Mouse (Mus musculus): ENCODE data around the gene Gm10309. TPM values are rescaled to one million over a fixed set of nuclear protein-coding genes. Genes with fewer than 3 reads are reported as not detected.

Gm10309 gene
- polyA plus RNA-seq, 1 experiment from 2014 or later: 0.19 TPM

DNA sequence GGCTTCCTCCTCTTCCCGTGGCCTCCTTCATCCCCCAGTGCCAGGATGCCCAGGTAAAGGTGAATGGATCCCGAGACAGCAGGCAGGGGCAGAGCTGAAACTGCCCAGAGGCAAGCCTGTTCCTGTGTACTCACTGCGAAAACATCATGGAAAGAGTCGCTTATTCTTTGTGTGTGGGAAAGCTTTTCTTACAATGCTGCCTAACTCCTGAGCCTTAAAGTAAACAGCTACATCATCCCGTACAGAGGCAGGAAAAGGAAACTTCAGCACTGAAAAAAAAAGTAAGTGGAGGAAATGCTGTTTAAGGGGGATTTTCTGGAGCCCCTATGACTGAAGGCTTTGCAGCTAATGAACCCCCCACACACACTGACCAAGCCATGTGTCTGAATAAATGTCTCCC, 1.8 kb upstream of the Gm10309 start:
- Histone ChIP-seq H3K27ac (replicated peaks) (peak overlapping the region; percentile 9; the same call in 1 of the 2 replicates), H3K36me3 (no peaks in the 10 kb centered on the region), H3K4me1 (peaks cover 14% of the 10 kb centered on the region), H3K4me3 (no peak overlapping the region), H3K9me3 (replicated peaks) (no peaks in the 10 kb centered on the region), H3K27me3 (ENCODE audit: low read depth, poor library complexity, severe bottlenecking) (no peaks in the 10 kb centered on the region)
- no peak for DNase-seq (ENCODE audit: low spot score)
- 70% methylated on average over 5 of the region's 5 CpGs for whole genome bisulfite sequencing

DNA sequence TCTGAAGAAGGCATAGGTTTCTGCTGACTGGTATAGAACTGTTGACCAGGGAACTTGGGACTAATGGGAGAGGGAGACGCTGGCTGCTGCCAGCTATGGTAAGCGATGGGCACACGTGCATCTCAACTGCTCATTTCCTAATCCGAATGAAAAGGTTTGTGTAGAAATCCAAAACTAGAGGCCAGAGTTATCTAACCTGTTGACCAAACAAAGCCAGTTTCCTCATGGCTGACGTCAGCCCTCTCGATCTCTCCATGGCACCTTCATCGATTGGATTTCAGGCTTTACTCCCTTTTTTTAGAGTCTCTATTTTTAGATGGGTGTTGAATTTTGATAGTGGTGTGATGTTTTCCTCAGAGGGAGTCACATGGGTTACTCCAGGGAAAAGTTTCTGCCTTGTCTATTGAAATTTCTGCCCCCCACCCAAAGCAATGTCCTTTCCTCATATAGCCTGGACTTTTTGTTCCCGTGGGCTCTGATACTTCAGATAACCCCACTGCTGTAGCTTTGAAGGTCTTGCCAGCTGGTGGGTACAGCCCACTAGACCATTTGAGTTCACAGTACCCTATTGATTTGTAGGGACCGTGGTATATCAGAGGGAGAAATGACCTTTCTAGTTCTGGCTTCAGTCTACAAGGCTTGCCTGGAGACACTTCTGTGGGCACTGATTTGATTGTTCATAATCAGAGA, 1.7 kb downstream of the Gm10309 start:
- WGBS: 97% methylated on average over 9 of the region's 9 CpGs
- H3K27ac ChIP-seq (replicated peaks): no peak overlapping the region
- no peaks in the 10 kb centered on the region for H3K36me3 ChIP-seq
- H3K4me1 ChIP-seq: peaks cover 14% of the 10 kb centered on the region
- H3K27me3 ChIP-seq (ENCODE audit: low read depth, poor library complexity, severe bottlenecking): no peaks in the 10 kb centered on the region
- no peak for DNase-seq (ENCODE audit: low spot score)
- H3K9me3 ChIP-seq (replicated peaks): no peaks in the 10 kb centered on the region
- no peak overlapping the region for H3K4me3 ChIP-seq

DNA sequence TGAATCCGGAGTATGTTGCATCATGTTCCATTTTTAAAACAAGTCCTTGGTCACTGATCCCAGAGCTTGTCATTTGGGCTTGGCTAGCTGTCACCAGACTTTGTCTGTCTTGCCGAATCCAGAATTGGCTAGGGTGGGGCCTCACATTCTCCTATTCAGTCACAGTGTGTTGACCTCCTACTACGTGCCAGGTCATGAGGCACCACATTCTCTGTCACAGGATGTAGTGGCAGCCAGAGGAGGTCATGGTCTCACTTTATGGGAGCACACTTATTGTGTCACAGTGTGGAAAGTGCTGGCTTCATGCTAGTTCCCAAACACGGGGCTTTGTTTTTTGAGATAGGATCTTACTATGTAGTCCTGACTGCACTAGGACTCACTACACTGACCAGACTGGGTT, 3.6 kb downstream of the Gm10309 start:
- H3K4me3 ChIP-seq: no peak overlapping the region
- DNase-seq (ENCODE audit: low spot score): no peak
- no peaks in the 10 kb centered on the region for H3K9me3 ChIP-seq (replicated peaks)
- no peak overlapping the region for H3K27ac ChIP-seq (replicated peaks)
- no peaks in the 10 kb centered on the region for H3K36me3 ChIP-seq
- WGBS: 89% methylated on average over 4 of the region's 4 CpGs
- H3K4me1 ChIP-seq: 0 out of 2 replicates have a peak, but pooled peaks cover under 1% of the 10 kb centered on the region
- H3K27me3 ChIP-seq (ENCODE audit: low read depth, poor library complexity, severe bottlenecking): no peaks in the 10 kb centered on the region

DNA sequence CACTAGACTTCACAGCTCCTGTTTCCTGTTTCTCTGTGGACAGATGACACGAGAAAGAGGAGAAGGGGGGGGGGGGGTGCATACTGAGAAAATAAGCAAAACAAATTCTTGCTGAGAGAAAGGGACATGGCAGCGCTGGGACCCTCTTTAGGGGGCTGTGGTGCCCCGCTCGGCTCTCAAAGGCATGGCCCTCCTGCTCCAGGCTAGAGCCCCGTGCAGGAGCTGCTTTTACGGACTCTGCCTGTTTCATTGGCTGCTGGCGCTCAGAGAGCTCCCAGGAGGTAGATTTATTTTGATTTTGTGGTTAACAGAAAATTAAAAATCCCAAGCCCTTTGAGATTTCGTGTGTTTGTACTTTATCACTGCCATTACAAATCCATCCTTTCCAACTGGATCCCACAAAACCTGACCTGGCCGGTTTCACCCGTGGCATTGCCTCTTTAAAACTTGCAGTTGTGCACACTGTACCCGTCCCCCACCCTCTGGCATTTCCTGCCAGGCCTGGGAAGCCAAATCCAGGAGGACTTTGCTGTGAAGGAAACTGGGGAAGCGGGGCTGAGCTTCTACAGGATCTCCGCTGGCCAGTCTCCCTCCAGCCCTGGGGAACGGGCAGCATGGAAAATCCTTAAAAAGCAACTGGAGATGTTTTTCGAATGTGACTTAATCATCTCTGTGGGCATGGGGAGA, 5.5 kb downstream of the Gm10309 start:
- H3K4me1 ChIP-seq: no peaks in the 10 kb centered on the region
- H3K27me3 ChIP-seq (ENCODE audit: low read depth, poor library complexity, severe bottlenecking): no peaks in the 10 kb centered on the region
- DNase-seq (ENCODE audit: low spot score): peak; percentile 18
- no peak overlapping the region; the same call in 1 of the 2 replicates for H3K27ac ChIP-seq (replicated peaks)
- no peak overlapping the region for H3K4me3 ChIP-seq
- WGBS: 74% methylated on average over 15 of the region's 15 CpGs
- no peaks in the 10 kb centered on the region for H3K9me3 ChIP-seq (replicated peaks)
- H3K36me3 ChIP-seq: no peaks in the 10 kb centered on the region

DNA sequence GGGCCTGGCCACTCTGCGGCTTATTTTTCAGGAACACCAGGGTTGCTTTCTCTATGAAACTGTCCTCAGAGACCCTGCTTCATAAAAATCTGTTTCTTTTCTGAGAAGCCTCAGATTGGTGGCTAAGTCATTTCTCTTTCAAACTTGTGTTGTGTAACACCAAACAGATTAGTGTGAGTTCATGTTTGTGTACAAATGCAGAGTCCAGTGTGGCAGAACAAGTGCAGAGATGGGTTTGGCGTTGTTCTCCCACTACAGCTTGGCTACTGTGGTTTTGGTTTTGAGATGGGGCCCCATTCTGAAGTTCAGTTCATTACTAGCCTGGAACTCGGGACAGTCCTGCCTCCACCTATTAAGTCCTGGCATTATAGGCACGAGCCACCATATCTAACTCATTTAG, 7.7 kb downstream of the Gm10309 start:
- no peaks in the 10 kb centered on the region for H3K36me3 ChIP-seq
- WGBS: 87% methylated on average over 4 of the region's 4 CpGs
- no peak overlapping the region for H3K27ac ChIP-seq (replicated peaks)
- no peaks in the 10 kb centered on the region for H3K4me1 ChIP-seq
- no peak for DNase-seq (ENCODE audit: low spot score)
- no peak overlapping the region for H3K4me3 ChIP-seq
- H3K27me3 ChIP-seq (ENCODE audit: low read depth, poor library complexity, severe bottlenecking): no peaks in the 10 kb centered on the region
- H3K9me3 ChIP-seq (replicated peaks): no peaks in the 10 kb centered on the region

DNA sequence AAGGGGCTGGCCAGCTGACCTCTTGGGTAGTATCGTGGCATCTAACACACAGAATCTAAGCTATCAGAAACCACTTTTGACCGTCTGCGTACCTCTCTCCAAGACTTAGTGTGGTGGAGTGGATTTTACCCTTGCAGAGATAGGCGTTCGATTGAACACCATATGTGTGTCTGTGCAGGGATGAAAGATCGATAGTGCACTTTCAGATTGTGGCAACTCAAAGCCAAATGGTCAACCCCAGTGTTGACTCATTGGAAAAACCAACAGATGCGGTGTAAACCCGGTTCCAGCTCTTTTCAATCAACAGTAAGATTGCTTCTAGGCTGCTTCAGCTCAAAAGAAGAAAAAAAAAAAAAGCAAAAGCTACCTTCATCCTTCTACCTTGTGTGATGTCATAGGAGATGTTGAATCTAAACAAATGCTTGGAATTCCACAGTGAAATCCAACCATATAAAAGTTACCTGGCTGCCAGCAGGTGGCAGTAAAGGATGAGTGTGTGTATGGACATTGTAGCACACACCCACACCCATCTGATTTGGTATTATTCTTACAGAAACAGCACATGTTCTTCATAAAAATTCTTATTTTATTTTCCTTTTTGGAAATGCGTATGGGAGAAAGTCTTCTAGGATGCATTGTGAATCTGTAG, 8.8 kb downstream of the Gm10309 start:
- peak; percentile 17 for DNase-seq (ENCODE audit: low spot score)
- no peaks in the 10 kb centered on the region for H3K27me3 ChIP-seq (ENCODE audit: low read depth, poor library complexity, severe bottlenecking)
- no peaks in the 10 kb centered on the region for H3K4me1 ChIP-seq
- H3K4me3 ChIP-seq: no peak overlapping the region
- WGBS: 90% methylated on average over 9 of the region's 9 CpGs
- no peaks in the 10 kb centered on the region for H3K36me3 ChIP-seq
- H3K9me3 ChIP-seq (replicated peaks): no peaks in the 10 kb centered on the region
- no peak overlapping the region for H3K27ac ChIP-seq (replicated peaks)

DNA sequence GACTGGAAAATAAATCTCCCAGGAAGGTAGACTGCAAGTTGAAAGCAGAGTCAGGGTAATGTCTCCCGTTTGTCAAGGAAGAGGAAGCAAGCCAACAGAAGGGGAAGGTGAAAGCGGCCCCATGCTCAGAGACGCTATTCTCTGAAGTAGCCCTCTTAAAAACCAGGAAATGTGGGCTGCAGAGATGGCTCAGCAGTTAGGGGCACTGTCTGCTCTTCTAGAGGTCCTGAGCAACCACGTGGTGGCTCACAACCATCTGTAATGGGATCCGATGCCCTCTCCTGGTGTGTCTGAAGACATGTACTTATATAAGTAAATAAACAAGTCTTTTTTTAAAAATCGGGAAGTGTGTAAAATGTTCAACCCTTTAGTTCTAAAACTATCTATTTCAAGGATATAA, 10.1 kb downstream of the Gm10309 start:
- no peaks in the 10 kb centered on the region for H3K9me3 ChIP-seq (replicated peaks)

DNA sequence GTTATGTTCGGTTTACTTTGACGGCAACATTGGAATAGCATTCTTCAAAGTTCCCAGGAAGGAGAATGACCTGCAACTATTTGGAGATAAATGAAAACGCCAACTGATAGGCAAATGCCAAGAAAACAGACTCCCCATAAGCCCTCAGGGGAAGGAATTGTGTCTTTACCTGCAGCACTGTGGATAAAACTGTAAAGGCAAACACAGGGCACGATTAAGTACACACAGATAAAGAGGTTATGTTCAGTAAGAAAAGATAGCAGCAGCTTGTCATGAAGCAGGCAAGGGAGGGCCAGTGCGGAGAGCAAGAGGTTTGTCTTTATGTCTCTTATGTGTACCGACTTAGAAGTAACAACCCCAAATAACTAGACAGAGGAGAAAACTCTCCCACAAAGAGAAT, 10.5 kb downstream of the Gm10309 start:
- H3K27ac ChIP-seq (replicated peaks): no peak overlapping the region
- no peaks in the 10 kb centered on the region for H3K36me3 ChIP-seq
- no peaks in the 10 kb centered on the region for H3K27me3 ChIP-seq (ENCODE audit: low read depth, poor library complexity, severe bottlenecking)
- no peaks in the 10 kb centered on the region for H3K9me3 ChIP-seq (replicated peaks)
- no peaks in the 10 kb centered on the region for H3K4me1 ChIP-seq
- no peak overlapping the region for H3K4me3 ChIP-seq
- 92% methylated on average over 6 of the region's 6 CpGs for WGBS
- DNase-seq (ENCODE audit: low spot score): no peak

More for the DNA sequence above, 10.1 kb downstream of the Gm10309 start:
- H3K36me3 ChIP-seq: no peaks in the 10 kb centered on the region
- no peaks in the 10 kb centered on the region for H3K27me3 ChIP-seq (ENCODE audit: low read depth, poor library complexity, severe bottlenecking)
- no peak for DNase-seq (ENCODE audit: low spot score)
- no peak overlapping the region for H3K27ac ChIP-seq (replicated peaks)
- WGBS: 82% methylated on average over 6 of the region's 6 CpGs
- no peaks in the 10 kb centered on the region for H3K4me1 ChIP-seq
- H3K4me3 ChIP-seq: no peak overlapping the region

DNA sequence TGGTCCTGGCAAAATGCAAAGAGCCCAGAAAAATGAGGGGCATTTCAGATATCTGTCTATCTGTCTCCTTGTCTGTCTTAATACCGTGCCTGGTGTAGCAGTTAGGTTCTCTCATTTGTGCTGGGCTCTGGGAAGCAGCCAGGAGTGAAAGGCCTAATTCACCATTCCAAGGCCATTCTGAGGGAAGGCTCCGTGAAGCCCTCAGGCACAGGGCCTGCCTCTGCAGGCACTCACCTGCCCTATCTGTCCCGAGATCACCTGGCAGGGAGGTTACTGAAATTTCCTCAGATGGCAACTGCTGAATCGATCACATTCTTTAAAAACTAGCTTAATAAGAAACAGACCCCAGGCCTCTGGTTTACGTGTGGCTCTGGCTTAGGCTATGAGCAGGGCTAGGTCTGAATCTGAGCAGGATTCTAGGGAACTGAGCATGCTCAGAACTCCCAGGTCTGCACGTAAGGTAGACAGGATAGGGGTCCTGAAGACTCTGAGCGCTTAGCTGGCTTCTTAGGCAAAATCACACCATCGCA, 11.1 kb downstream of the Gm10309 start:
- Histone ChIP-seq H3K36me3 (no peaks in the 10 kb centered on the region), H3K4me3 (no peak overlapping the region), H3K27me3 (ENCODE audit: low read depth, poor library complexity, severe bottlenecking) (no peaks in the 10 kb centered on the region), H3K9me3 (replicated peaks) (no peaks in the 10 kb centered on the region), H3K4me1 (no peaks in the 10 kb centered on the region), H3K27ac (replicated peaks) (no peak overlapping the region)
- DNase-seq (ENCODE audit: low spot score): no peak
- WGBS: 84% methylated on average over 8 of the region's 8 CpGs

DNA sequence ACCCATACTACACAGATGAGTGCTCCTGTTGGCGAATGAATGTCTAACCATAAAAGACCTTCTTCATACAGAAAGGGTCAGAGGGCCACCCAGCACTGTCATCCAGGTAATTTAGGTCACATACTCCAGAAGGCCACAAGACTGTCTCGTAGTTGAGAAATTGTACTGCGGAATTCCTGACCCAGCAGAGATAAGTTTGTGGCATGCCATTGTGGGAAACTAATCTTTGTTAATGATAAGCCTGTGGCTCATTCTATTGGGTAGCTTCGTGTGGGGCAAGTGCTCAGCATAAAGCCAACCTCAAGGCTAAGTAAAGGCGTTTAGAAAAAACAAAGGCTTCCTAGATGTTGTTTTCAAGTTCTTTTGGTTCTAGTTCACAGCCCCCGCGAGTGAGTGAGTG, 12.7 kb downstream of the Gm10309 start:
- H3K4me1 ChIP-seq: no peaks in the 10 kb centered on the region
- no peak overlapping the region for H3K27ac ChIP-seq (replicated peaks)
- no peak overlapping the region for H3K4me3 ChIP-seq
- whole genome bisulfite sequencing: 89% methylated on average over 7 of the region's 7 CpGs
- H3K9me3 ChIP-seq (replicated peaks): no peaks in the 10 kb centered on the region
- no peak for DNase-seq (ENCODE audit: low spot score)
- H3K36me3 ChIP-seq: no peaks in the 10 kb centered on the region
- no peaks in the 10 kb centered on the region for H3K27me3 ChIP-seq (ENCODE audit: low read depth, poor library complexity, severe bottlenecking)

DNA sequence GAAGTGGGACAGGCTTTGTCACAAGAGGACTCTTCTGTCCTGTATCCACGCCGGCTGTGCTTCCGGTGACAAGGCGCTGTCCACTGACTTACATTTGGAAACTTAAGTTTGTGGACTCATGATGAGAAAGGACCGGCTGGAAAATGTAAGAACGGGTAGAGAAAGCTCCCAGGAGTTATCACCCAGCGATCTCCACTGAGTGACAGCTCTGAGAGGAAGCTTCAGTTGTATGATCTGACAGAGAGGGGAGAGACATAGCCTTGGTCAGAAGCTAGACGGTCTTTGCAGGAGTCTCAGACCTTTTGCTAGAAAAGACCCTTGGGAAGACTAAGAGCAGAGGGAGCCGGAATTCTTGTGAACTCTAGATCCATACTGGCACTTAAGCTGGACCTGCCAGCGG, 15.2 kb downstream of the Gm10309 start:
- H3K9me3 ChIP-seq (replicated peaks): no peaks in the 10 kb centered on the region
- no peak for DNase-seq (ENCODE audit: low spot score)
- no peaks in the 10 kb centered on the region for H3K36me3 ChIP-seq
- H3K4me1 ChIP-seq: 0 out of 2 replicates have a peak, but pooled peaks cover under 1% of the 10 kb centered on the region
- 93% methylated on average over 10 of the region's 10 CpGs for WGBS
- H3K4me3 ChIP-seq: no peak overlapping the region
- no peak overlapping the region for H3K27ac ChIP-seq (replicated peaks)
- no peaks in the 10 kb centered on the region for H3K27me3 ChIP-seq (ENCODE audit: low read depth, poor library complexity, severe bottlenecking)

DNA sequence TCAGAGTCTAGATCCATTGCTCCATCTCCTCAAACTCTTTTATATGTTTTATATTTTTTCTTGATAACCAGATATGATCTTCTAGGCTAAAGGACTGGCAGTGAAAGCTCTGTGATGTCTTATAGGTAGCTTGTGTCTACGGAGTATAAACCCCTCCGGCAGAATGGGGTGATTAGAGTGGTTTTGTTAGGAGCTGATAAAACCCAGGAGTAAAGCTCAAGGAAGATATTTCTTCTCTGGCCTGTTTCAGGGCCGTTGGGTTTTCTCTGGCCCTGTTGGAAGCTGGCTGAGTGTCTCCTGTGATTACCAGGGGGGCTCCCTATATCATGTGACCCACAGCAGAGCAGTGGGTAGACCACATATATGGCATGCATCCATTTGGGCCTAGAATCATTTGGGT, 17.6 kb downstream of the Gm10309 start:
- WGBS: 91% methylated on average over 3 of the region's 3 CpGs
- Histone ChIP-seq H3K27ac (replicated peaks) (no peak overlapping the region), H3K36me3 (no peaks in the 10 kb centered on the region), H3K9me3 (replicated peaks) (no peaks in the 10 kb centered on the region), H3K27me3 (ENCODE audit: low read depth, poor library complexity, severe bottlenecking) (no peaks in the 10 kb centered on the region), H3K4me3 (no peak overlapping the region), H3K4me1 (peaks cover 7% of the 10 kb centered on the region; the same call in 1 of the 2 replicates)
- DNase-seq (ENCODE audit: low spot score): no peak

DNA sequence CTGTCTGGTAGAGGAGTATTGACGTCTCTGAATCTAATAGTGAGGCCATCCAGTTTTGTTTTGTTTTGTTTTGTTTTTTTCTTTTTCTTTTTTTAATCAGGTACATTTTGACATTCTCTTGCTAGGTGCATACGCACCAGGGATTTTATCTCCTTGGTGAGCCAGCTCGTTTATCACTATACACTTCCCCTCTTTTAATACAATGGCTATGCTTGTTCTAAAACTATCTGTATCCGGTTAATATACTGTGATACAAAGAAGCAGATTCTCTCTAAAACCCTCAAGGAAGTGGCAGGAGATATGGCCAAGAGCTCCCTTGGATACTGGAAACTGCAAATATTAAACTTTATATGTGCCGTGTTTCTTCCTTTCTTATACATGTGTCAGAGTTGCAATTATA, 18.4 kb downstream of the Gm10309 start:
- no peaks in the 10 kb centered on the region for H3K36me3 ChIP-seq
- H3K4me3 ChIP-seq: no peak overlapping the region
- H3K4me1 ChIP-seq: peaks cover 7% of the 10 kb centered on the region; the same call in 1 of the 2 replicates
- H3K27me3 ChIP-seq (ENCODE audit: low read depth, poor library complexity, severe bottlenecking): no peaks in the 10 kb centered on the region
- H3K27ac ChIP-seq (replicated peaks): no peak overlapping the region
- H3K9me3 ChIP-seq (replicated peaks): no peaks in the 10 kb centered on the region
- no peak for DNase-seq (ENCODE audit: low spot score)
- 93% methylated on average over 5 of the region's 5 CpGs for WGBS
